In the genomic region with DNA sequence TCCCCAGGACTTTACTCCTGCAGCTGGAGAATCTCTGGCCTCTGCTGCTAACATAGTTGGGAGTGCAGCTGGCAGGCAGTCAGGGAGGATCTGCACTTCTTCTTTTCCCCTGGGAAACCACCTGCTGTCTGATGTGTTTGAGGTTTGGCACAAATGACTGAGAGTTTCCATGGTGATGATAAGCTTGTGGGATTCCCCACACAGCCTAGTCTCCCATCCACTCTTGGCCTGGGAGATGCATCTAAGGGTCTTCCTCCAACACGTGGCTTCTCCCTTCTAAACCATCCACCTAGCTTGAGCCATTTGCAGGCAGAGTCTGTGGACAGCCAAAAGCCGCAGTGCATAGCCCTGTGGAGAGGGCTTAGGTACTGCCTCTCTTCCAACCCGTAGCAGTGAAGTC, we compare ENCODE assay signal across 13 mouse cellular contexts. TPM values are rescaled to one million over a fixed set of nuclear protein-coding genes. Genes with fewer than 3 reads are reported as not detected.
A peak's percentile ranks its signal among the peaks of the same experiment; 100 is the strongest.
DNase-seq lines count a peak whose midpoint lies in the region; ATAC-seq and TF ChIP-seq lines count a peak whose summit lies in the region.
"Had no signal": no experiment of that assay in that cellular context is flagged by ENCODE, and none has a peak within 500 bp of the region (broad histone marks: within the 10 kb centered on the region; RNA-seq: fewer than 3 reads in every experiment).

No protein-coding gene starts in this region.

- 60% methylated on average over 3 of the region's 3 CpGs for WGBS in hindbrain, embryonic 15.5 days
- 63% methylated on average over 3 of the region's 3 CpGs for WGBS in hindbrain, embryonic 11.5 days
- 50% methylated on average over 3 of the region's 3 CpGs for WGBS in midbrain, embryonic 15.5 days
- 51% methylated on average over 3 of the region's 3 CpGs for WGBS in stomach, postnatal 0 days

- no peak for TF ChIP-seq EP300 in stomach, postnatal 0 days (optimal IDR thresholded peaks at IDR 0.05)

- H3K9ac ChIP-seq in hindbrain, embryonic 15.5 days = no peak overlapping the region
- no peak overlapping the region for H3K9ac ChIP-seq in hindbrain, embryonic 11.5 days (ENCODE audit: low read depth, low read length)
- no peak overlapping the region for H3K9ac ChIP-seq in midbrain, embryonic 15.5 days
- no peak overlapping the region for H3K9ac ChIP-seq in stomach, postnatal 0 days (ENCODE audit: low read length)
- H3K9ac ChIP-seq: liver, embryonic 14.5 days; neural tube, embryonic 13.5 days had no signal

- H3K27me3 ChIP-seq in hindbrain, embryonic 15.5 days = no peaks in the 10 kb centered on the region
- H3K27me3 ChIP-seq in hindbrain, embryonic 11.5 days (ENCODE audit: control insufficient read depth, insufficient read depth, low read length) = no peaks in the 10 kb centered on the region
- no peaks in the 10 kb centered on the region for H3K27me3 ChIP-seq in midbrain, embryonic 15.5 days (replicated peaks)
- no peaks in the 10 kb centered on the region for H3K27me3 ChIP-seq in stomach, postnatal 0 days (ENCODE audit: control insufficient read depth, insufficient read depth, low read length)

- 0 out of 2 replicates have a peak, but pooled peaks have one; percentile 48 for ATAC-seq in hindbrain, embryonic 15.5 days (ENCODE audit: low FRiP score, low read depth)
- no peak for ATAC-seq in hindbrain, embryonic 11.5 days (ENCODE audit: low FRiP score)
- ATAC-seq in midbrain, embryonic 15.5 days (replicated peaks) = 0 out of 2 replicates have a peak, but pooled peaks have one; percentile 30
- no peak for ATAC-seq in stomach, postnatal 0 days (ENCODE audit: low FRiP score, low TSS enrichment)

- no peak for TF ChIP-seq CTCF in stomach, postnatal 0 days (IDR thresholded peaks at IDR 0.05; ENCODE audit: low read depth)

- H3K4me2 ChIP-seq in hindbrain, embryonic 15.5 days = no peak overlapping the region
- H3K4me2 ChIP-seq in hindbrain, embryonic 11.5 days (replicated peaks; ENCODE audit: low read depth, low read length) = no peak overlapping the region
- H3K4me2 ChIP-seq in midbrain, embryonic 15.5 days = no peak overlapping the region
- H3K4me2 ChIP-seq in stomach, postnatal 0 days (replicated peaks; ENCODE audit: low read depth) = no peak overlapping the region
- H3K4me2 ChIP-seq: neural tube, embryonic 13.5 days had no signal

- peaks cover 5% of the 10 kb centered on the region for H3K4me1 ChIP-seq in hindbrain, embryonic 15.5 days (replicated peaks)
- H3K4me1 ChIP-seq in hindbrain, embryonic 11.5 days (replicated peaks; ENCODE audit: control insufficient read depth, insufficient read depth, low read length) = no peaks in the 10 kb centered on the region
- peaks cover 6% of the 10 kb centered on the region for H3K4me1 ChIP-seq in midbrain, embryonic 15.5 days
- H3K4me1 ChIP-seq in stomach, postnatal 0 days (replicated peaks; ENCODE audit: control insufficient read depth, insufficient read depth) = no peaks in the 10 kb centered on the region

- no peaks in the 10 kb centered on the region for H3K9me3 ChIP-seq in hindbrain, embryonic 15.5 days
- H3K9me3 ChIP-seq in hindbrain, embryonic 11.5 days (ENCODE audit: control insufficient read depth, low read length) = no peaks in the 10 kb centered on the region
- H3K9me3 ChIP-seq in midbrain, embryonic 15.5 days = no peaks in the 10 kb centered on the region
- no peaks in the 10 kb centered on the region for H3K9me3 ChIP-seq in stomach, postnatal 0 days (ENCODE audit: control insufficient read depth, low read length)
- H3K9me3 ChIP-seq: G1E; neural tube, embryonic 13.5 days had no signal

- H3K36me3 ChIP-seq in hindbrain, embryonic 15.5 days = no peaks in the 10 kb centered on the region
- no peaks in the 10 kb centered on the region for H3K36me3 ChIP-seq in hindbrain, embryonic 11.5 days (ENCODE audit: control insufficient read depth, insufficient read depth, low read length)
- no peaks in the 10 kb centered on the region for H3K36me3 ChIP-seq in midbrain, embryonic 15.5 days (replicated peaks)
- no peaks in the 10 kb centered on the region for H3K36me3 ChIP-seq in stomach, postnatal 0 days (ENCODE audit: control insufficient read depth, insufficient read depth, low read length)
- H3K36me3 ChIP-seq: G1E; neural tube, embryonic 13.5 days had no signal

- no peak overlapping the region for H3K4me3 ChIP-seq in hindbrain, embryonic 15.5 days
- H3K4me3 ChIP-seq in hindbrain, embryonic 11.5 days (ENCODE audit: low read depth, low read length) = no peak overlapping the region
- H3K4me3 ChIP-seq in midbrain, embryonic 15.5 days = no peak overlapping the region
- no peak overlapping the region for H3K4me3 ChIP-seq in stomach, postnatal 0 days (ENCODE audit: low read depth, low read length)
- H3K4me3 ChIP-seq: neural tube, embryonic 13.5 days had no signal

- H3K27ac ChIP-seq in hindbrain, embryonic 15.5 days (replicated peaks) = no peak overlapping the region
- H3K27ac ChIP-seq in hindbrain, embryonic 11.5 days (ENCODE audit: low read depth, low read length) = no peak overlapping the region
- H3K27ac ChIP-seq in midbrain, embryonic 15.5 days = no peak overlapping the region
- H3K27ac ChIP-seq in stomach, postnatal 0 days (replicated peaks) = 0 out of 2 replicates have a peak overlapping the region, but pooled peaks have one; percentile 36
- H3K27ac ChIP-seq: kidney, postnatal 0 days; liver, embryonic 14.5 days; neural tube, embryonic 13.5 days had no signal

- no peak for DNase-seq in hindbrain, embryonic 11.5 days (ENCODE audit: low spot score)
- peak; percentile 5 to 13 for DNase-seq in spleen, postnatal 36 days (ENCODE audit: low spot score in 2 of 2)
- no peak for DNase-seq in spleen, postnatal 14 days (ENCODE audit: low spot score in 2 of 2)
- DNase-seq in stomach, postnatal 0 days (ENCODE audit: low spot score) = no peak
- DNase-seq in thymus, postnatal 36 days = no peak
- no peak for DNase-seq in spleen, adult 12 weeks (ENCODE audit: low spot score)
- DNase-seq: adrenal gland, adult 8-10 months had no signal

RNA-seq across cellular contexts. Expression of gene Pkp1, which starts 10.9 kb away (rescaled TPM):
- polyA plus RNA-seq in hindbrain, embryonic 15.5 days (2015; fragmentation: Nextera tagmentation; extraction: Ambion mirVana) = 0.08 and 0.19 TPM in 2 replicates
- 0.08 and 0.22 TPM in 2 replicates for polyA plus RNA-seq in hindbrain, embryonic 11.5 days (2014; fragmentation: Nextera tagmentation; extraction: Ambion mirVana)
- polyA plus RNA-seq in midbrain, embryonic 15.5 days (2015; fragmentation: Nextera tagmentation; extraction: Ambion mirVana) = 0.05 and 0.25 TPM in 2 replicates
- polyA plus RNA-seq in stomach, postnatal 0 days (2015; fragmentation: Nextera tagmentation; extraction: Ambion mirVana) = 29.8 and 34.2 TPM in 2 replicates
- polyA plus RNA-seq: G1E had no signal

Comparison
In these comparisons a context has a peak if more than half of its experiments do, and no peak if none do; other contexts are left out.
1. ATAC-seq: peak in hindbrain, embryonic 15.5 days (single experiment) and midbrain, embryonic 15.5 days (single experiment); none in hindbrain, embryonic 11.5 days (single experiment) and stomach, postnatal 0 days (single experiment).
2. DNase-seq: peak in spleen, postnatal 36 days (2 of 2); none in hindbrain, embryonic 11.5 days (single experiment), spleen, postnatal 14 days (0 of 2), stomach, postnatal 0 days (single experiment), thymus, postnatal 36 days (0 of 2) and spleen, adult 12 weeks (single experiment).
3. RNA of gene Pkp1, which starts 10.9 kb away (polyA plus RNA-seq): 29.8 to 34.2 TPM in stomach, postnatal 0 days; 0.05 to 0.25 TPM in midbrain, embryonic 15.5 days, 0.08 to 0.22 TPM in hindbrain, embryonic 11.5 days and 0.08 to 0.19 TPM in hindbrain, embryonic 15.5 days; every median in the first group is over 10 times any median in the second.